Mouse (Mus musculus): Measurements from ENCODE around the gene 2010109A12Rik. TPM values are rescaled to one million over a fixed set of nuclear protein-coding genes. Genes with fewer than 3 reads are reported as not detected.

The 2010109A12Rik gene
- polyA plus RNA-seq (2016; fragmentation: Nextera tagmentation; extraction: Ambion mirVana): 1.9 and 2.0 TPM in 2 replicates

GRCm38 (mm10) chr5:93206109-93207005, at the start of gene 2010109A12Rik, which contains the start of gene Ccni:
Gene 2010109A12Rik, plus strand, starts transcription at chr5:93206518.
Gene Ccni, minus strand, starts transcription at chr5:93206495.
- Histone ChIP-seq H3K27ac (replicated peaks) (peak within 1 kb of the TSS; percentile 93), H3K4me1 (peaks cover 18% of the 10 kb centered on the region; the same call in 1 of the 2 replicates), H3K4me3 (peak within 1 kb of the TSS; percentile 93), H3K9ac (replicated peaks) (peak within 1 kb of the TSS; percentile 97), H3K36me3 (peaks cover 8% of the 10 kb centered on the region), H3K4me2 (replicated peaks) (peak within 1 kb of the TSS; percentile 69), H3K9me3 (no peaks in the 10 kb centered on the region), H3K27me3 (no peaks in the 10 kb centered on the region)
- peak; percentile 95 for ATAC-seq (ENCODE audit: low FRiP score, low read depth)
- under 1% methylated on average over 79 of the region's 79 CpGs for WGBS

DNA sequence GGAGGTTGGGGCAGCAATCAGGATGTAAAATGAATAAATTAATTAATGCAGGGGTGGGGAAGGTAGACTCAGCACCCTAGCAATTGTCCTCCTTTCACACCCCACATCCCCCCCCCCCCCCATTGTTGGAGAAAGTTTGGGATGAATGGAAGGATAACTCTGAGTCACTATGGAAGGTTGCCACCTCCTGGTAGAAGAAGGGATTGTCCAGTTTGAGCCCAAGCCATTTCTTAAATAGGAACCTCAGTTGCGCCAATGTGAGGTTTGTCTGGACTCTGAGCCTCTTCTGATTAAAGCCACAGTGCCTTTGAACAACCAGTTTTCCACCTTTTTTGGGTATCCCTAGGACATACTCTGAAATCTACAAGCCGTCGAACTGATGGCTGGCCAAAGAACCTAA, 42.8 kb upstream of the 2010109A12Rik start:
- ATAC-seq (ENCODE audit: low FRiP score, low read depth): peak; percentile 44; the same call in 1 of the 2 replicates
- Histone ChIP-seq H3K27ac (replicated peaks) (no peak overlapping the region), H3K4me3 (no peak overlapping the region), H3K9ac (replicated peaks) (no peak overlapping the region), H3K36me3 (peaks cover 78% of the 10 kb centered on the region), H3K4me1 (no peaks in the 10 kb centered on the region), H3K27me3 (no peaks in the 10 kb centered on the region), H3K9me3 (no peaks in the 10 kb centered on the region), H3K4me2 (replicated peaks) (no peak overlapping the region)
- 81% methylated on average over 3 of the region's 3 CpGs for WGBS

GRCm38 (mm10) chr5:93167919-93168516, 38.3 kb upstream of the 2010109A12Rik start:
- H3K36me3 ChIP-seq: peaks cover 80% of the 10 kb centered on the region
- H3K4me2 ChIP-seq (replicated peaks): no peak overlapping the region
- H3K27me3 ChIP-seq: no peaks in the 10 kb centered on the region
- no peak overlapping the region for H3K9ac ChIP-seq (replicated peaks)
- WGBS: 88% methylated on average over 11 of the region's 11 CpGs
- H3K4me3 ChIP-seq: no peak overlapping the region
- H3K4me1 ChIP-seq: no peaks in the 10 kb centered on the region
- no peak for ATAC-seq (ENCODE audit: low FRiP score, low read depth)
- H3K27ac ChIP-seq (replicated peaks): no peak overlapping the region
- H3K9me3 ChIP-seq: no peaks in the 10 kb centered on the region

GRCm38 (mm10) chr5:93168654-93169053, 37.7 kb upstream of the 2010109A12Rik start:
- no peaks in the 10 kb centered on the region for H3K9me3 ChIP-seq
- no peaks in the 10 kb centered on the region for H3K4me1 ChIP-seq
- H3K4me3 ChIP-seq: no peak overlapping the region
- 91% methylated on average over 6 of the region's 6 CpGs for WGBS
- no peak overlapping the region for H3K27ac ChIP-seq (replicated peaks)
- peaks cover 84% of the 10 kb centered on the region for H3K36me3 ChIP-seq
- no peaks in the 10 kb centered on the region for H3K27me3 ChIP-seq
- no peak overlapping the region for H3K9ac ChIP-seq (replicated peaks)
- no peak for ATAC-seq (ENCODE audit: low FRiP score, low read depth)
- H3K4me2 ChIP-seq (replicated peaks): no peak overlapping the region

DNA sequence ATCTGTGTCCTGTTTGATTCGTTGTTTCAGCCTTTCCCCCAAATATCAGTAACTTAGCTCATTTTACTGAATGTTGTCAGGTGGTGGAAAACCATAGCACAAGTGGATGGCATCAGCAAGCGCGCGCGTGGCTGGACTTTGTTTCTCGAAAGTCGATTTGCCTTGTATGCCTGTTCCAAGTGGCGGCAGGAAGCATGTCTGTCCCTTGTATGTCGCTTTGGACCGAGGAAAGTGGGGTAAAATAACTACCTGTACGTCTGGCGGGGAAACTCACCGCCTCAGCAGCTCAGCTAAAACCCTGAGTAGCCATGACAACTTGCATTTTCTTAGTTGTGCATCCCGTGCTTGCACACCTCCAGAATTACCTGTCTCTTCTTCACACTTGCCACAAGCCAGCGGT, 34.9 kb upstream of the 2010109A12Rik start:
- Histone ChIP-seq H3K4me3 (no peak overlapping the region), H3K9ac (replicated peaks) (no peak overlapping the region), H3K27me3 (no peaks in the 10 kb centered on the region), H3K27ac (replicated peaks) (no peak overlapping the region), H3K36me3 (peaks cover 82% of the 10 kb centered on the region), H3K4me1 (no peaks in the 10 kb centered on the region), H3K4me2 (replicated peaks) (no peak overlapping the region), H3K9me3 (no peaks in the 10 kb centered on the region)
- WGBS: 97% methylated on average over 15 of the region's 15 CpGs
- no peak for ATAC-seq (ENCODE audit: low FRiP score, low read depth)

GRCm38 (mm10) chr5:93172536-93172935, 33.8 kb upstream of the 2010109A12Rik start:
- ATAC-seq (ENCODE audit: low FRiP score, low read depth): no peak
- Histone ChIP-seq H3K36me3 (peaks cover 71% of the 10 kb centered on the region), H3K4me1 (no peaks in the 10 kb centered on the region), H3K9me3 (no peaks in the 10 kb centered on the region), H3K4me3 (no peak overlapping the region), H3K27ac (replicated peaks) (no peak overlapping the region), H3K27me3 (no peaks in the 10 kb centered on the region), H3K9ac (replicated peaks) (no peak overlapping the region), H3K4me2 (replicated peaks) (no peak overlapping the region)
- 85% methylated on average over 6 of the region's 6 CpGs for WGBS

DNA sequence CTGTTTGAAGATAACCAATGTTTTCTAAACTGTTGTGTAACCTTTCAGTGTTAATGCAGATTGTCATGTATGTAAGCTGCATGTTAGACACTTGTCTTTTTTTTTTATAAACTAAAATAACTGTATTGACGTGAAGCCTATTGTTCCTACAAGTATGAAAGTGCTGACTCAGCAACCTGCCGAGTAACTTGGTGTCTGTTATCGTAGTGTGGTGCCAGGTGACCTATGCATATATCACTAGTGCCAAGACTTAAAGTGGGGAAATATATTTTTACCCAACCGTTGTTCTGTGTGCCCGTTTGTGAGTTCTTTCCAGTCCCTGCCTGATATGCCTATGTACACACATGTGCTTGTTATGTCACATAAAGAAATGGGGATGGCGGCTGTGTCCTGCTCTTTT, 31.6 kb upstream of the 2010109A12Rik start:
- Histone ChIP-seq H3K9me3 (no peaks in the 10 kb centered on the region), H3K4me2 (replicated peaks) (no peak overlapping the region), H3K4me1 (no peaks in the 10 kb centered on the region), H3K4me3 (no peak overlapping the region), H3K9ac (replicated peaks) (no peak overlapping the region), H3K27me3 (no peaks in the 10 kb centered on the region), H3K36me3 (peaks cover 63% of the 10 kb centered on the region), H3K27ac (replicated peaks) (no peak overlapping the region)
- WGBS: 92% methylated on average over 6 of the region's 6 CpGs
- no peak for ATAC-seq (ENCODE audit: low FRiP score, low read depth)

DNA sequence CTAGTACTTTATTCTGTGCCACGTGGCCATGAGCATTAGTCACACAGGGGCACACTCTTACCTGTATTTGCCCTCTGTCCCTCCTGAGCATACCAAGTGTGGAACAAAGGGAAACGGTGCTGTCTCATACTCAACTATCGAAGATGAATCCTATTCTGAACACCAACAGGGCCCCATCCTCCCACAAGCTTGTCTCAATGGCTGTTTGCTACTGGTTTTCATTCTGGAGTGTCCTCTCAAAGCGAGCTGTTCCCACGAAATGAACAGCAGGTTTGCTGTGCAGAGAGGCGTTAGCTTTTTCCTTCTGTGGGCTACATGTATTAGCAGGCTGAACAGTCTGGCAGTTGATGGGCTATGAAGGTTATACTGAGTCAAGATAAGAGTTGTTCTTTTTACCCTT, 27.7 kb upstream of the 2010109A12Rik start:
- Histone ChIP-seq H3K9ac (replicated peaks) (no peak overlapping the region), H3K36me3 (peaks cover 48% of the 10 kb centered on the region), H3K27me3 (no peaks in the 10 kb centered on the region), H3K4me1 (no peaks in the 10 kb centered on the region), H3K27ac (replicated peaks) (no peak overlapping the region), H3K4me2 (replicated peaks) (no peak overlapping the region), H3K4me3 (no peak overlapping the region), H3K9me3 (no peaks in the 10 kb centered on the region)
- 86% methylated on average over 6 of the region's 6 CpGs for WGBS
- no peak for ATAC-seq (ENCODE audit: low FRiP score, low read depth)

GRCm38 (mm10) chr5:93180252-93180651, 26.1 kb upstream of the 2010109A12Rik start:
- H3K4me1 ChIP-seq: no peaks in the 10 kb centered on the region
- ATAC-seq (ENCODE audit: low FRiP score, low read depth): no peak
- 81% methylated on average over 2 of the region's 2 CpGs for WGBS
- H3K27ac ChIP-seq (replicated peaks): no peak overlapping the region
- H3K9me3 ChIP-seq: no peaks in the 10 kb centered on the region
- H3K27me3 ChIP-seq: no peaks in the 10 kb centered on the region
- H3K4me2 ChIP-seq (replicated peaks): no peak overlapping the region
- H3K4me3 ChIP-seq: no peak overlapping the region
- H3K9ac ChIP-seq (replicated peaks): no peak overlapping the region
- H3K36me3 ChIP-seq: peaks cover 48% of the 10 kb centered on the region

- 89% methylated on average over 6 of the region's 6 CpGs for WGBS
- Histone ChIP-seq H3K4me2 (replicated peaks) (no peak overlapping the region), H3K9ac (replicated peaks) (no peak overlapping the region), H3K4me3 (no peak overlapping the region), H3K4me1 (no peaks in the 10 kb centered on the region), H3K9me3 (no peaks in the 10 kb centered on the region), H3K36me3 (peaks cover 62% of the 10 kb centered on the region), H3K27me3 (no peaks in the 10 kb centered on the region), H3K27ac (replicated peaks) (no peak overlapping the region)
- no peak for ATAC-seq (ENCODE audit: low FRiP score, low read depth)
Measured at GRCm38 (mm10) chr5:93183311-93183710, 23.0 kb upstream of the 2010109A12Rik start.

DNA sequence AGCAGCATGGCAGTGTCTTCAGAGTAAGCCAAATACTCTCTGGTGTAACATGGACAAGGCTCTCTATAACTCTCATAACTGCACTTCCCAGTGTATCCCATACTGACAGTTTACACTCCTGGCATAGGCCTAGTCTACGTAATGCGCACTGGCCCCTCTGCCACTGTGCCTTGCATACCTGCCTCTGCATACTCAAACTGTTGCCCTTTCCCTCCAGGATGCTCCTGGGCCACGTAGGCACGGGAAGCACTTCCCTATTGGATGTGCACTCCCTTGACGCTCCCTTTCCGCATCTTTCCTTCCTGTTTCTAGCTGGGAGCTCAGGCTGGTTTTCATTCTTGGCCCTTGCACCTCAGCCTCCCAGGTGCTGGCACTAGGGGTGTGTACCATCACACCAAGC, 21.8 kb upstream of the 2010109A12Rik start:
- H3K36me3 ChIP-seq: peaks cover 68% of the 10 kb centered on the region
- H3K4me1 ChIP-seq: no peaks in the 10 kb centered on the region
- WGBS: 89% methylated on average over 6 of the region's 6 CpGs
- H3K9me3 ChIP-seq: no peaks in the 10 kb centered on the region
- H3K9ac ChIP-seq (replicated peaks): no peak overlapping the region
- H3K27me3 ChIP-seq: no peaks in the 10 kb centered on the region
- no peak overlapping the region for H3K4me3 ChIP-seq
- H3K27ac ChIP-seq (replicated peaks): no peak overlapping the region
- ATAC-seq (ENCODE audit: low FRiP score, low read depth): no peak
- H3K4me2 ChIP-seq (replicated peaks): no peak overlapping the region

DNA sequence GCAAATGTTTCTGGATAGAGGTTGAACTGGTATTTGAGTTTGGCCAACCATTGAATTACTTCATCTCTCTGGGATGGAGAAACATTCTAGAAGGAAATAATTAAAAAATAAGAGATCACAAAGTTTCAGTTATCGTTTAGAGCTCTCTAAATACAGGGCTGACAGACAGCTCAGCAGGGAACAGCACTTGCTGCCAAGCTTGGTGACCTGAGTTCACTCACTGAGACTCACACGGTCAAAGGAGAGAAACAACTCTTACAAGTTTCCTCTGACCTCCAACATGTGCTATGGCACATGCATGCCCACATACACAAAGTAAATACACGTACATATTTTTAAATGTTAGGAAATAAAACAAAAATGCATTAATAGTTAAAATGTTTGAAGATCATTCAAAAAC, 16.7 kb upstream of the 2010109A12Rik start:
- Histone ChIP-seq H3K36me3 (peaks cover 41% of the 10 kb centered on the region), H3K9me3 (no peaks in the 10 kb centered on the region), H3K27ac (replicated peaks) (no peak overlapping the region), H3K4me3 (no peak overlapping the region), H3K27me3 (no peaks in the 10 kb centered on the region), H3K4me2 (replicated peaks) (no peak overlapping the region), H3K4me1 (no peaks in the 10 kb centered on the region), H3K9ac (replicated peaks) (no peak overlapping the region)
- no peak for ATAC-seq (ENCODE audit: low FRiP score, low read depth)
- 70% methylated on average over 3 of the region's 3 CpGs for WGBS
